Mouse (Mus musculus): ENCODE results near the gene Zbtb20. TPM values are rescaled to one million over a fixed set of nuclear protein-coding genes. Genes with fewer than 3 reads are reported as not detected.

The Zbtb20 gene
- total RNA-seq, 2 experiments from 2014 or later, result 169 to 192 TPM

DNA sequence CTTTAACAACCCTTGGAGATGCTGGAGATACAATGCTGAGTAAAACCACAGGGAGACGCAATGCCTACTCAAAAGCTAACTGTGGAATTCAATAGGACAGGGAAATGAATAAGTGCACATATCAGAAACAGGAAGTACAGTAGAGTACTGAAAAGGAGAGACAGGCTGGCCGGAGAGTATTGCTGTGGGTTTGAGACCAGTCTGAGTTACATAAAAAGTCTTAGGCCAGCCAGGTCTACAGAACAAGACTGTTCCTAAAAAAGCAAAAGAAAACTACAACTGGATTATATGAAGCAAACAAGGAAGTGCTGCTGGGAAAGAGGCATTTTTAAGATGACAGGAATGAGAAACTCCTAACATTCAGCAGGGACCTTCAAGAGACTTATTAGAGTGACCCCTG is 505.5 kb downstream of the Zbtb20 start:
- no peak for DNase-seq
- intact Hi-C loops (cut with DNase I), result no loop called here

DNA sequence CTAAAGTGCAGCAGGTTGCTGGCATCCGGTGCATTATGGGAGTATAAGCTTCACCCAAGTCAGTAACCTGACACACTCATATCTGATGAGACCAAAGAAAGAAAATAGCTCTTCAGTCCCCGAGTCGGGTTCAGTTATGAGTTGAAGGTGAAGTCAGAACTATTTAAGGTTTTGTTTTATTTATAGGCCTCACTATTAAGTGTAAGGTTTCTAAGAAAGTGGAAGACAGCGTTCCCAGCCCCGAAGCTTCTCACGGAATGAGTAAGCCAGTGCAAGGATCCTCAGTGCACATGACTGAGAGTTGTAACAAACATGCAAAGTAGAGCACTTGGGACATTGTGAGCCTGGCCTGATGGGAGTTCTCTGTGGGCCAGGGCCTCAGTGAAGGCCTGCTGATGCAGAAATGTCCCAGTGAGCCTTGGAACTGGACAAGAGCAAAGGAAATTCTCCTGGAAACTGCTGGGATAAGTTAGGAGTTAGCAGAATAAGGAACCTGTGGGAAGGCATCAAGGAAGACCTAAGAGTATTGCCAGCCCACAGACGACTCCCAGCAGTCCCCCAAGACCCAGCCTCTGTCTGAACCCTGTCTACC is 507.6 kb downstream of the Zbtb20 start:
- intact Hi-C loops (cut with DNase I), result no loop called here
- no peak for DNase-seq

GRCm38 (mm10) chr16:43384953-43385619 is 509.4 kb downstream of the Zbtb20 start:
- intact Hi-C loops (cut with DNase I), result no loop called here

DNA sequence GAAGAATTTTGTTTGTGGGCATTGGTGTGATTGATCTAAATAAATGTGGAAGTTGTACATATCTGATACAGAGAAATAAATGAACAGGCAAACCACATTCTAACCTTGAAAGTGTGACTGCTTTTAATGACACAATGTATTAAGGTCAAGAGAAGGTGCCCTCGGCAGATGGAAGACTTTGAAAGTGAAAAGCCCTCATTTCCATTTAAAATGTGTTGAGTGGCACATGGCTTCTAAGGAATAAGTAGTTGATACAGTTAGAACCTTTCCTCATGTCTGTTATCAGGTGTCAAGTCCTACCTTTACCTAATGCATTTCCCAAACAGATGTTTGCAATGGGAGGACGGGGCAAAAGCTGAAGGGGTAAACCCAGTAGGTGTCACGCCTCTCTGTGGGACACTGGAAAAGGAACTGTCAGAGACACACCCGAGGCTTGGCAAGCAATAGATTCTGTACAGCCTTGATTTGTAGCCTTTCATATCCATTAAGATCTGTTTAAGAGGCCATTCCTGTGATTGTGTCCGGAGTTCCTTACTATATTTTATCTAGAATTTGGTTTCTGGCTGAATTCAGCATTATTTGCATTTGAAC is 510.0 kb downstream of the Zbtb20 start:
- intact Hi-C loops (cut with DNase I), result no loop called here
- DNase-seq, result no peak

More at GRCm38 (mm10) chr16:43384953-43385619, 509.4 kb downstream of the Zbtb20 start:
- no peak for DNase-seq

GRCm38 (mm10) chr16:43386426-43386825 is 510.7 kb downstream of the Zbtb20 start:
- no peak for DNase-seq
- intact Hi-C loops (cut with DNase I), result no loop called here

- no peak for DNase-seq
- intact Hi-C loops (cut with DNase I), result no loop called here
These were observed 512.7 kb downstream of the Zbtb20 start for GRCm38 (mm10) chr16:43388389-43388788.

DNA sequence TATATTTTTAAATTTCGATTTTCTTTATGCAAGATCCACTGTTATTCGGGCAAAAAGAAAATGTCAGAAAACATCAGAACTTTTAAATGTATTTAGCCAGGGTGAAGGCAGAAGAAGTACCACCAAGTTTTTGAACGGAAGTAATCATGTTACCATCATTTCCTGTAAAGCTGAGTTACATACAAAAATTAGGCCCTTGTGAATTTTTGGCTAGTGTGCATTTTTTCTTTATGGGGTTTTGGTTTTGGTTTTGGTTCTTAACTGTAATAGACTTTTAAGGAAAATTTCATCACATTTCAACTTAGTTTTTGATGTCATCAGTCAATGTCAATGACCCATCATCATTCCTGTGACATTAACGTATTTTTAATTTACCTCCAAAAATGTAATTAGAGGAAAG is 514.7 kb downstream of the Zbtb20 start:
- intact Hi-C loops (cut with DNase I), result loop anchor here (5.0 kb wide), 1 partner anchor 182 kb away; no protein-coding TSS in a partner anchor
- no peak for DNase-seq

- intact Hi-C loops (cut with DNase I), result loop anchor here (5.0 kb wide), 1 partner anchor 179 kb away; no protein-coding TSS in a partner anchor
- no peak for DNase-seq
These were observed 517.7 kb downstream of the Zbtb20 start for GRCm38 (mm10) chr16:43393382-43393781.

DNA sequence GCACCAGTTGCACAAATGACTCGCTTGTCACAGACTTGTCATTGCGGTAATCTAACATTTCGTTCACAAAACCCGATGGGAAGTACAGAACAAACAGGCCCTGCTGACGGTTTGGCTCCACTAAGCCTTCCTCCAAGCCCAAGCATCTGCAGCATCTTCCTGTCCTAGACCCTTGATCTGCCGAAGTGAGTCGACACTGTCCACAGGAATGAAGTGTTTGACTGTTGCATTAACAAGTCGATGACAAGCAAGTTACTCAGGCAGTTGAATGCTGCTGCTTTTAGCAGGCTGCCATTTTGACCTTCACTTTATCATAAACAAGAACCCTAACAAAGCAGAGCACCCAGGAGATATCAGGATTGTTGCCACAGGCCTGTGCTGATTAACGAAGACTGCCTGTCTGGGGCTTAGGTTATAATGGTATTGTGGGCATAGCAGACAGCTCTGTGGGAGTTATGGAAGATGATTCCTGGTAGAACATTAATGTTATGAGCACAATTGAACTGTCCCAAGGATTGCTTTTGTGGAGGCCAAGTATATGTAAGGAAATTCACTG is 518.4 kb downstream of the Zbtb20 start:
- intact Hi-C loops (cut with DNase I), result loop anchor here (5.0 kb wide), 1 partner anchor 178 kb away; no protein-coding TSS in a partner anchor
- DNase-seq, result no peak

DNA sequence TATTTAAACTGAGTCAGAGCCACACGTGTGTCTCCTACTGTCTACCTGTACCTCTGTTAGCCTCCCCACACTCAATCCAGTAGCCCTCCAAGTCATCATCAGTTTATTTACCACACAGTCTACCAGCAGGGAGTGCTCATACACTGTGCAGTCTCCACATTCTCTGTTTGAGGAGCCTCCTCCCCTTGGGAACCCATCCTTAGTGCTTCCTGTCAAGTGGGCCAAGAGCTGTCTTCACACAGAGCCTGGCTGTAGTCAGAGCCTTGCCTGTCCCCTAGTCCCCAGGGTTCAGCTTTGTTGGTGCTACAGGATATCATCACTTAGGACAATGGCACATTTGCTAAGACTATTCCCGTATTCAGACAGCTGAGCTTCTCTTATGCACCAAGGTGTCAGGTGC is 519.1 kb downstream of the Zbtb20 start:
- intact Hi-C loops (cut with DNase I), result loop anchor here (5.0 kb wide), 1 partner anchor 178 kb away; no protein-coding TSS in a partner anchor
- DNase-seq, result peak; percentile 30 to 49

DNA sequence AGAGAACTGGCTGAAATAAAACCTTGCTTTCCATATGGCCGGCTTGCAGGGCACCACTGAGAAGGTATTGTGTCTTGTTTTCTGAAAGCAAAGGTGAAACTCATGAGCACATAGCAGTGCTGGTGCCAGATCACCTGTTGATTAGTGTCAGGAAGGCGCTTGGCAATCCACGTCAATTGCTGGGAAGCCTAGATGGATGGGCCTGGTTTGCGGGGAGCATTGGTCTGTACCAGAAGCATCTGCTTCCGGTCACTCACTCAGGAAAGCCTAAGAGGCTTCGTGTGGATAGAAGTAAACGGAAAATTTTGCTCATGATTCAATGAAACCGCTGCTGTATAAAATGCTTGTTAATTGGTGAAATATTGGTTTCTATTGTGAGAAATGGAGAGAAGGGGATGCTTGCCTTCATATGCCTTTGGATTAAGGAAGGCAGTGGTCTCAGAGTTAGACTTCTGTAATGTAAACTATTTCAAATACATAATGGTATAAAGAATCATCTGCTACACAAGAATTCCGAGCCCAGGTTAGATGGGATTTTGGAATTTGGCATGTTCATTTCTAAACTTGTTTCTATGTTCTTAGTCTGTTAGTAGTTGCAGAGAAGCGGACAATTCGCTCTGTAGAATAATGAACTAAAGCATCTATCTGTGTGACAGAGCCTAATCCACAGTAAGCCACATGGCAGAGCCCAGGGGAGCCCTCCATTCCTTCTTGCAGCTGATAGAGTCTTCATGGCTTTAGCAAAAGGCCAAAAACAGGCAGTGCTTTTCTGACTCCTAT is 521.4 kb downstream of the Zbtb20 start:
- DNase-seq, result no peak
- intact Hi-C loops (cut with DNase I), result no loop called here

DNA sequence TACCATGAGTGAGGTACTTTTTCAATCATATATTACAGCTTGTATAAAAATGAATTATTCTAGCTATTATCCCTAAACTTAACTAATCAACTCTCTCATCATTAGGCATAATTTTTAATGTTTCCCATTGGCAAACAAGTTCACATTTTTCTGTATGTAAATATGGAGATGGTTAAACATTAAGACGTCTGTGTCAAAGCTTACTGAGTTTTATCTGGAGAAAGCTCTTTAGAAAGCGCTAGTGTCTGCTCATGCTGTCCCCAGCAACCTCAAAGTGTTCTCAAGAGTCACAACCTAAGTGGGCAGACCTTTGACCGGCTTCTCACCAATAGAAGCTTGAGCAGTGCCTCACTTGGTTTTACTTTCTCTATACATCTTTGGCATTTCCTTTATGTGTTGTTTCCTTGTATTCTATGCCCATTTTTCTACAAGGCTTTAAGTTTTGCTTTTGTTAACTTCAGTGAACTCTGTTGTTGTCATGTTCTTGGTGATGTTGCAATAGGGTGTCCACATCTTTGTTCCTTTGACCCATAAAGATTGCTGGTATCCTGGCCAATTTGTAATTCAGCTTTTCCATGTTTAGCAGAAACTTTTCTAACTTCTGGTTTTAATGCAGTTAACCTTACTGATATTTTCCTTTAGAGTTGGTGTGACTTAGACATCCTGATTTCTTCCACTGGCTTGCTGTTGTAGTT is 522.1 kb downstream of the Zbtb20 start:
- DNase-seq, result no peak
- intact Hi-C loops (cut with DNase I), result no loop called here

- intact Hi-C loops (cut with DNase I), result no loop called here
- no peak for DNase-seq
These were observed 523.7 kb downstream of the Zbtb20 start for GRCm38 (mm10) chr16:43399428-43399827.

DNA sequence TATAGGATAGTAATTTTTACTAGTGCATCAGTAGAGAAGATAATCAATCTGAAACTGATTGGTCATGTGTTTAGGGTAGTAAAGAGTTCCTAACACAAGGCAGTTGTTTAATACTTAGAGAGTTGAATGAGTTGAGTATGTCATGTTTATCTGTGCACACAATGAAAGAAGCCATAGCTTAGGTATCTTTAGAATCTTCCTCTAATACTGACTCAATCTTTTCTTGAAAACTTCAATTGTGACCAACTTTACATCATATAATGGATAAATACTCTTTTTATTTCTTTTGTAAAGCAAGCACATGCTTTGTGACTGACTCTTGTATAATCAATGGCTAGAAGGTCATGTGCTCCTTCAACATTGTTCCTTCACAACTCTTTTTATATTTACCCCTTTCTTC is 524.4 kb downstream of the Zbtb20 start:
- intact Hi-C loops (cut with DNase I), result no loop called here

DNA sequence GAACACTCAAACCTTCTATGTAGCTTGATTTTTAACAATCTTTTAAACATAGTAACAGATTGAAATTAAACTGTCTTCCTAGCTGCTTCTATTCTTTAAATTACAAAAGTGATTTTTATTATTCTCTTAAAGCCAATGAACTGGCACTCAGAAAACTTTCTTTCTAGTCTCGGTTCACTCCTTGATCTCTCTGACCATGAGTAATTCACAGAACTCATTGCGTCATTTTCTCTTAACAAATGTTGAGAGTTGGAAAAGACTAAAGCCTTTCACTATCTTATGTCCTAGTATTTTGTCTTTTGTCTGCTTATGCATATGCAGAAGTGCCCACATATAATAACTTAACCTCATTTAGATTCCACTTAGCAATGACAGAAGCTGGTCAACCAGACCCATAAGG is 525.3 kb downstream of the Zbtb20 start:
- no peak for DNase-seq
- intact Hi-C loops (cut with DNase I), result no loop called here

More for the DNA sequence above, 524.4 kb downstream of the Zbtb20 start:
- DNase-seq, result no peak

GRCm38 (mm10) chr16:43402888-43403287 is 527.2 kb downstream of the Zbtb20 start:
- no peak for DNase-seq
- intact Hi-C loops (cut with DNase I), result no loop called here

DNA sequence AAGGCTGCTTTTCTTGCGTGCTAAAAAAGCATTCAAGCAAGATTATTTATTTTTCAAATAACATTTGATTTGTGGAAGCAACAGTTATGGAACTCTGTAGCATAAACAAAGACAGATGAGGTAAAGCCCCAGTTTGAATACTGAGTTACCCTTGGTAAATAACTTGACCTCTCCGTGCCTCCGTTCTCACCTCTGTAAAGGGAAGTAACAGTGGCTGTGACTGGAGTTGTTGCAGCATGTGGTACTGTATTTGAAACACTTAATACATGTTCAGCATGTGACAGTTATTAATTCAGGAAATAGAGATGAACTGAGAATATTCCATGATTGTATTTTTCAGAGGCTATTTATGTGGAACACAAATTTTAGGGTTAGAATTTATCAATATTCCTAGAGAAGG is 529.4 kb downstream of the Zbtb20 start:
- intact Hi-C loops (cut with DNase I), result no loop called here

DNA sequence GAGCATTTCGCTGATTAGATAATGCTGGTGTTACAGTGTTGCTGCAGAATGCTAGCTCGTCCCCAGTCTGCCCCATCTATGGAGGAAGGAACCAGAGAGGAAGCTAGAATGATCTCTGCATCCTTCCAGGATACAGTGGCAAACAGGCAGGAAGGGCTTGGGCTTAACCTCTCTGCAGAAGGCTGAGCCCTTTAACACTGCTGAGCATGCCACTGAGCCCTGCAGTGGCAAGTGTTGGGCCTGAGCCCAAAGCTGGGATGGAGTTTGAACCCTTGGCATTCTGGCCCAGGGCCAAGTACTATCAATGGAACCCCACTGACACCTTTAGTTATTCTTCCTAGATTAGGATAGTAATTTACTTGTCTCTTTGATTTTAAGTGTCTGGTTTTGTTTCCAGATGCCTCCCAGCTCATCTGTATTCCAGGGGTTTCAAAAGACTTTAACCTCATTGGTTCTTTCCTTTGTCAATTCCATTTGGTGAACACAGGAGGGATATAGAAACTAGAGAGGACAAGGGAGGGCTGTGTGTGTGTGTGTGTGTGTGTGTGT is 532.0 kb downstream of the Zbtb20 start:
- no peak for DNase-seq
- intact Hi-C loops (cut with DNase I), result no loop called here

More for the DNA sequence above, 529.4 kb downstream of the Zbtb20 start:
- DNase-seq, result no peak

DNA sequence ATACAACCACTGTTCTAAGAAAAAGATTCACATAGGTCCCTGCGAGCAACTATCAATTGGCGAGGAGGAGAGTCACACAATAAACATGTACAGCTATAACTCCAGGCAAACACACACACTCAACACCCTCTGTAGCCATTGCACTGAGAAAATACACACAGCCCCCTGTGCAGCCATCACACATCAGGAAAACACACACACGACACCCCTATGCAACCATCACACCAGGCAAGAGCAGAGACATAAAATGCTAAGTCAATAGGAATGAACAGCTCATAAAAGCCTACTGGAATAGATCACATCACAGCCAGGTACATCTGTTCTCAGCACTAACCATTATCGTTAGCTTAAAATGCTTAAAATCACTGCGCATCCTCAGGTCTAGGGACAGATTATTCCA is 532.9 kb downstream of the Zbtb20 start:
- no peak for DNase-seq
- intact Hi-C loops (cut with DNase I), result no loop called here

All from heart, postnatal 14 days (tissue).